Mouse (Mus musculus) ES-E14 (cell line): Measurements from ENCODE around the gene Cyba. TPM values are rescaled to one million over a fixed set of nuclear protein-coding genes. Genes with fewer than 3 reads are reported as not detected.

Experiments
- DNase-seq: peaks from one replicate; pipeline ENCODE4 v3.0.0-alpha.2; 2013; ENCODE audit warnings: low read depth, low spot score
- H3K27ac ChIP-seq: 2 replicates; pipeline ENCODE4 v1.5.1; 2012; ENCODE audit warnings: low read depth, mild to moderate bottlenecking, low read length, moderate library complexity, mixed read lengths; ENCODE audit not compliant: poor library complexity, insufficient read depth, severe bottlenecking
- H3K36me3 ChIP-seq: 2 replicates; pipeline ENCODE4 v1.6.1; 2012; ENCODE audit warnings: mild to moderate bottlenecking, low read length, moderate library complexity, mixed read lengths; ENCODE audit not compliant: control insufficient read depth, poor library complexity, insufficient read depth, severe bottlenecking
- H3K4me1 ChIP-seq, 2 experiments: fragments of 150-350 bp in 1 of 2; sonication (generic) in 1 of 2; 2 replicates each; pipeline ENCODE4 v1.6.1; 2012; ENCODE audit warnings: low read length in 2 of 2, mild to moderate bottlenecking in 1 of 2, mixed read lengths in 1 of 2; ENCODE audit not compliant: control insufficient read depth in 2 of 2, insufficient read depth in 2 of 2, poor library complexity in 1 of 2
- H3K4me3 ChIP-seq, 2 experiments: fragments of 150-350 bp in 1 of 2; sonication (generic) in 1 of 2; 2 replicates each; pipeline ENCODE4 v1.5.1; 2012; ENCODE audit warnings: low read length in 2 of 2, low read depth in 1 of 2, mild to moderate bottlenecking in 1 of 2, mixed read lengths in 1 of 2; ENCODE audit not compliant: insufficient read depth in 1 of 2, poor library complexity in 1 of 2, severe bottlenecking in 1 of 2
- H3K9ac ChIP-seq: 2 replicates; pipeline ENCODE4 v1.6.1; 2012; ENCODE audit warnings: low read depth, mild to moderate bottlenecking, low read length, mixed read lengths; ENCODE audit not compliant: poor library complexity, insufficient read depth, severe bottlenecking
- H3K9me3 ChIP-seq: fragments of 150-350 bp; sonication (generic); 2 replicates; pipeline ENCODE4 v1.6.1; 2012; ENCODE audit warnings: low read depth, mild to moderate bottlenecking, low read length; ENCODE audit not compliant: control insufficient read depth, insufficient read depth
- CHD2 ChIP-seq: IDR thresholded peaks from 2 replicates; pipeline ENCODE4 v1.6.1; 2014; ENCODE audit warnings: mild to moderate bottlenecking, low read depth, low read length, inconsistent platforms
- HCFC1 ChIP-seq: IDR thresholded peaks from 2 replicates; pipeline ENCODE4 v1.6.1; 2012; ENCODE audit warnings: low read length, inconsistent platforms, borderline replicate concordance; ENCODE audit not compliant: insufficient read depth
- MAFK ChIP-seq: IDR thresholded peaks from 2 replicates; pipeline ENCODE4 v1.6.1; 2014; ENCODE audit warnings: mild to moderate bottlenecking, low read depth, low read length, inconsistent platforms; ENCODE audit not compliant: insufficient read depth
- ZC3H11A ChIP-seq: IDR thresholded peaks from 2 replicates; pipeline ENCODE4 v1.6.1; 2012; ENCODE audit warnings: low read depth, mild to moderate bottlenecking, inconsistent platforms, low read length, borderline replicate concordance
- ZNF384 ChIP-seq: IDR thresholded peaks from 2 replicates; pipeline ENCODE4 v1.6.1; 2012; ENCODE audit warnings: low read depth, low read length, inconsistent platforms
- in situ Hi-C, 2 experiments: fragments of 600-800 bp; cut with MboI; formaldehyde crosslinking; loops; one replicate each; pipeline ENCODE4 v1.15.1; 2025; ENCODE audit warnings: low sequenced_read_pairs in 2 of 2, inconsistent platforms in 1 of 2; ENCODE audit not compliant: unreplicated experiment in 2 of 2
- total RNA-seq: library from RNA; depleted of rRNA; stranded (reverse); fragments of 300-350 nt; gene quantifications from 2 replicates; pipeline ENCODE4 v1.2.3, GENCODE M21; 2012

Cyba gene
- total RNA-seq, 1 experiment, result 78.7 TPM

DNA sequence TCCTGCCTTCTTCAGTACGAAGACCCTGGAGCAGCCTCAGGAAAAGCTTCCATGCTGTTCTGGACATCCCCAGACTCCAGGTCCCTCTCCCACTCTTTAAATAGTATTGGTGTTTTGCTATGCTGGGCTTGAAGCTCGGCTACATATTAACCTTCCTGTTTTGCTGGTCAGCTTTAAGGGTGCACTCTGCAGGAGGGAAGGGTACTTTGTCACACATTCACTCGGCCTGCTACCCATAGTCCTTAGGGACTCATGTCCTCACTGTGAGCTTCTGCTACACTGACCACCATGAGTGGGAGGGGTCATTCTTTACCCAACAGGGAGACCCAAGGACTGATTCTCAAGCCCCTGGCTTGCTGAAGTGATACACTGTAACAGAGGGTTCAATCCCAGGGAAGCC, 2.1 kb downstream of the Cyba start:
- Histone ChIP-seq H3K4me3 (no peak overlapping the region), H3K36me3 (peaks cover 14% of the 10 kb centered on the region; the same call in 1 of the 2 replicates), H3K9me3 (no peaks in the 10 kb centered on the region), H3K4me1 (peaks cover 3 to 21% of the 10 kb centered on the region in 2 experiments; a peak in 2 of 4 replicates), H3K27ac (no peak overlapping the region), H3K9ac (no peak overlapping the region)
- TF ChIP-seq ZNF384 (no peak), HCFC1 (no peak), CHD2 (no peak), MAFK (no peak), ZC3H11A (no peak)
- in situ Hi-C loops, result no loop called here
- no peak for DNase-seq

DNA sequence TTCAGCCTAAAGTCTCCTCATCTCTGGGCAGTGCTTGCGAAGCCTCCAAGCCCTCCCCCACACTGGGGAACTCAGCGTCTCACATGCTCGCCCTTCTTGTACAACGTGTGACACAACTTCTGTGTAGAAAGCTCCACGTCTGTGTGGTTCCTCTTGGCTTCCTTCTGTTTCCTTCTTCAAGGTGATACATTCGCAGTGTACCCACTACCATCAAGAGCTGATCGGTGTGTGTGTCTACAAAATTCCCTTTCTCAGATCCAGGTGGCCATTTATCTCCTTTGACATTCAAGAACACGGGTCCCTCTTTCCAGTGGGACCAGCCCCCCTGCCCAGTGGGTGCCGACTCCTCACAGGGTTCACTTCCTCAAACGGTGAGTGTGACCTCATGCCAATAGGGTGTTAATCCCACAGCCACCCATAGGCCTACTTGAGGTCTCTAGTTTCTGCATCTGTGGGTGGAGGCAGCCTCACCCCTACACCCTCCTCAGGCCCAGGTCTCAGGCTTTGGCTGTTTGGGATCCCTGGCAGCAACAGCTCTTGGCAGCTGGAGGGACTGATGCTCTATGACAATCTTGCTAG, 2.6 kb downstream of the Cyba start:
- Histone ChIP-seq H3K9me3 (no peaks in the 10 kb centered on the region), H3K4me1 (peaks cover 3 to 21% of the 10 kb centered on the region in 2 experiments; a peak in 2 of 4 replicates), H3K4me3 (no peak overlapping the region), H3K9ac (no peak overlapping the region), H3K36me3 (peaks cover 14% of the 10 kb centered on the region; the same call in 1 of the 2 replicates), H3K27ac (no peak overlapping the region)
- no peak for TF ChIP-seq MAFK
- no peak for TF ChIP-seq ZNF384
- no peak for TF ChIP-seq ZC3H11A
- no peak for TF ChIP-seq CHD2
- no peak for TF ChIP-seq HCFC1
- no peak for DNase-seq
- in situ Hi-C loops, result no loop called here

DNA sequence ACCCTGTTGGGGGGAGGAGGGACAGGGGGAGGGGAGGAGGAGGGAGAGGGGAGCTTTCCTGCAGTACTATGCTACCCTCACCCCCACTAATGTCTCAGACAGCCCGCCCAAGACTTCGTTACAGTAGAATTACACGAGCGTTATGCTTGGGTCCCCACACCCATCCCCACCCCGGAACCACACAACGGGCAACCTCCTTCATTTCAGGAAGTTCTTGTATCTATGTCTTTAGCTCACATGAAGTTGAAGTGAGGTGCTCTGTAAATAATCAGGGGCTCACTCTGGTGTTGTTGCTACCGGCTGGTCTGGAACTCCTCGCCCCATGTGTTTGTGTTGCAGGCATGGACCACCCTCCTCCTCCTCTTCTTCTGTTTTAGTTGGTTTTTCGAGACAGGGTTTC, 4.6 kb downstream of the Cyba start:
- Histone ChIP-seq H3K4me1 (peaks cover 3 to 26% of the 10 kb centered on the region in 2 experiments; a peak in 2 of 4 replicates), H3K36me3 (peaks cover 3% of the 10 kb centered on the region; the same call in 1 of the 2 replicates), H3K27ac (no peak overlapping the region), H3K4me3 (no peak overlapping the region), H3K9ac (no peak overlapping the region), H3K9me3 (no peaks in the 10 kb centered on the region)
- DNase-seq, result no peak
- no peak for TF ChIP-seq ZC3H11A
- in situ Hi-C loops, result no loop called here

DNA sequence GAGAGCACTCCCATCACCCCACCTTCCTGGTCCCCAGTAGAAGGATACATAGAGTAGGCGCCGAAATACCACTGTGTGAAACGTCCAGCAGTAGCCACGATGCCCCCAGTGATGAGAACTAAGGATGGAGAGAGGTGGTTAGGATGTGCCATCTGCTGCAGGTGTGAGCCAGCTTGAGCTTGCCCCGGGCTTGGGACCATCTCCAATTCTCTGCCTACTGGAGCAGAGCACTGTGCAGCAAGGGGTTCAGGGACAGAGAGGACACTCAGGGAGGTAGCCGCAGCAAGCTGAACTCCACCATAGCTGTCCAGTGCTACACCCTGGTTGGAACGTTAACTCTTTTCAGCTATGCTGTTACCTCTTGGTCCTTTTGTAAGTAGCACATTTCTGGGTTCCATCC, 5.1 kb downstream of the Cyba start:
- DNase-seq, result no peak
- TF ChIP-seq HCFC1 (no peak), CHD2 (no peak), ZNF384 (no peak), ZC3H11A (no peak), MAFK (no peak)
- H3K27ac ChIP-seq, result no peak overlapping the region
- H3K9me3 ChIP-seq, result no peaks in the 10 kb centered on the region
- H3K4me1 ChIP-seq, result peaks cover 3 to 24% of the 10 kb centered on the region in 2 experiments; a peak in 2 of 4 replicates
- in situ Hi-C loops, result no loop called here
- H3K36me3 ChIP-seq, result peaks cover 3% of the 10 kb centered on the region; the same call in 1 of the 2 replicates
- no peak overlapping the region for H3K4me3 ChIP-seq
- H3K9ac ChIP-seq, result no peak overlapping the region

DNA sequence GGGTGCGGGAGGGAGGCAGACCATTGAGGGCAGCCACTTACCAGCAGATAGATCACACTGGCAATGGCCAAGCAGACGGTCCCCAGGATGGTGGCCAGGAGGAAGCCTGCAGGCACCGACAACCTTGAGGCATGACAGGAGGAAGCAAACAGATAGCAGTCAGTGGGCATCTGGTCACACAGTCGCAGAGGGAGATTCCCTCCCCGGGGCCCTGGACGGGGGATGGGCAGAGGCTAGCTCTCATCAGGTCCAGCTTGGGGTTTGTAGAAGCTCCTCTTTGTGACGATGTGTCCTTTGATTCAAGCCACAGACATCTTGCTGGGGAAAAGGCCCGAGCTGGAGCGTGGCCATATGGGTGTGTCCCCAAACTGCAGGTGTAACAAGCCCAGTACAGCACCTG, 6.6 kb downstream of the Cyba start:
- no peaks in the 10 kb centered on the region for H3K9me3 ChIP-seq
- H3K4me1 ChIP-seq, result peaks cover 0 to 17% of the 10 kb centered on the region in 2 experiments; a peak in 2 of 4 replicates
- no peak for DNase-seq
- H3K27ac ChIP-seq, result no peak overlapping the region
- TF ChIP-seq MAFK (no peak), CHD2 (no peak), HCFC1 (no peak), ZNF384 (no peak), ZC3H11A (no peak)
- no peak overlapping the region for H3K9ac ChIP-seq
- no peak overlapping the region for H3K4me3 ChIP-seq
- in situ Hi-C loops, result no loop called here
- peaks cover 3% of the 10 kb centered on the region; the same call in 1 of the 2 replicates for H3K36me3 ChIP-seq
